Mouse (Mus musculus): ENCODE data around the gene Pald1. TPM values are rescaled to one million over a fixed set of nuclear protein-coding genes. Genes with fewer than 3 reads are reported as not detected.
A peak's percentile ranks its signal among the peaks of the same experiment; 100 is the strongest.

Pald1 gene
- total RNA-seq, 1 experiment: 102 TPM

- Histone ChIP-seq H3K27ac (ENCODE audit: insufficient read depth, low read depth, low read length, poor library complexity, severe bottlenecking) (no peak overlapping the region), H3K4me3 (ENCODE audit: insufficient read depth in 1 of 2, low read depth in 1 of 2, low read length in 2 of 2, poor library complexity in 1 of 2, severe bottlenecking in 1 of 2) (peak overlapping the region; percentile 0; a peak in 1 of 4 replicates), H3K9ac (ENCODE audit: insufficient read depth, low read depth, low read length, poor library complexity, severe bottlenecking) (no peak overlapping the region), H3K4me1 (ENCODE audit: control insufficient read depth in 2 of 2, insufficient read depth in 2 of 2, low read length in 2 of 2, poor library complexity in 1 of 2) (peaks cover 0 to 9% of the 10 kb centered on the region in 2 experiments; a peak in 3 of 4 replicates), H3K9me3 (ENCODE audit: control insufficient read depth, insufficient read depth, low read depth, low read length) (no peaks in the 10 kb centered on the region), H3K36me3 (ENCODE audit: control insufficient read depth, insufficient read depth, low read length, poor library complexity, severe bottlenecking) (peaks cover 53% of the 10 kb centered on the region)
- in situ Hi-C loops (cut with MboI; ENCODE audit: low sequenced_read_pairs in 2 of 2, unreplicated experiment in 2 of 2): no loop called here
- DNase-seq (ENCODE audit: low read depth, low spot score): peak; percentile 69
- TF ChIP-seq ZC3H11A (IDR thresholded peaks at IDR 0.05; ENCODE audit: borderline replicate concordance, low read depth, low read length) (no peak), HCFC1 (IDR thresholded peaks at IDR 0.05; ENCODE audit: borderline replicate concordance, insufficient read depth, low read length) (no peak), CHD2 (IDR thresholded peaks at IDR 0.05; ENCODE audit: low read depth, low read length) (no peak), ZNF384 (IDR thresholded peaks at IDR 0.05; ENCODE audit: low read depth, low read length) (no peak), MAFK (IDR thresholded peaks at IDR 0.05; ENCODE audit: insufficient read depth, low read depth, low read length) (no peak)
These were observed 40.0 kb upstream of the Pald1 start for GRCm38 (mm10) chr10:61423289-61423688.

- Histone ChIP-seq H3K9ac (ENCODE audit: insufficient read depth, low read depth, low read length, poor library complexity, severe bottlenecking) (no peak overlapping the region), H3K9me3 (ENCODE audit: control insufficient read depth, insufficient read depth, low read depth, low read length) (no peaks in the 10 kb centered on the region), H3K27ac (ENCODE audit: insufficient read depth, low read depth, low read length, poor library complexity, severe bottlenecking) (no peak overlapping the region), H3K4me3 (ENCODE audit: insufficient read depth in 1 of 2, low read depth in 1 of 2, low read length in 2 of 2, poor library complexity in 1 of 2, severe bottlenecking in 1 of 2) (peak overlapping the region; percentile 0; a peak in 1 of 4 replicates), H3K4me1 (ENCODE audit: control insufficient read depth in 2 of 2, insufficient read depth in 2 of 2, low read length in 2 of 2, poor library complexity in 1 of 2) (peaks cover 0 to 9% of the 10 kb centered on the region in 2 experiments; a peak in 3 of 4 replicates), H3K36me3 (ENCODE audit: control insufficient read depth, insufficient read depth, low read length, poor library complexity, severe bottlenecking) (peaks cover 53% of the 10 kb centered on the region)
- TF ChIP-seq HCFC1 (IDR thresholded peaks at IDR 0.05; ENCODE audit: borderline replicate concordance, insufficient read depth, low read length) (no peak), ZNF384 (IDR thresholded peaks at IDR 0.05; ENCODE audit: low read depth, low read length) (no peak), ZC3H11A (IDR thresholded peaks at IDR 0.05; ENCODE audit: borderline replicate concordance, low read depth, low read length) (no peak), MAFK (IDR thresholded peaks at IDR 0.05; ENCODE audit: insufficient read depth, low read depth, low read length) (no peak)
- in situ Hi-C loops (cut with MboI; ENCODE audit: low sequenced_read_pairs in 2 of 2, unreplicated experiment in 2 of 2): no loop called here
- DNase-seq (ENCODE audit: low read depth, low spot score): no peak
These were observed 39.5 kb upstream of the Pald1 start for GRCm38 (mm10) chr10:61422861-61423260.

GRCm38 (mm10) chr10:61420011-61420410, 36.7 kb upstream of the Pald1 start:
- in situ Hi-C loops (cut with MboI; ENCODE audit: low sequenced_read_pairs in 2 of 2, unreplicated experiment in 2 of 2): no loop called here
- Histone ChIP-seq H3K9ac (ENCODE audit: insufficient read depth, low read depth, low read length, poor library complexity, severe bottlenecking) (peak overlapping the region; percentile 88), H3K4me1 (ENCODE audit: control insufficient read depth in 2 of 2, insufficient read depth in 2 of 2, low read length in 2 of 2, poor library complexity in 1 of 2) (peaks cover 0 to 15% of the 10 kb centered on the region in 2 experiments), H3K9me3 (ENCODE audit: control insufficient read depth, insufficient read depth, low read depth, low read length) (no peaks in the 10 kb centered on the region), H3K4me3 (ENCODE audit: insufficient read depth in 1 of 2, low read depth in 1 of 2, low read length in 2 of 2, poor library complexity in 1 of 2, severe bottlenecking in 1 of 2) (peak overlapping the region; percentile 92 to 93), H3K27ac (ENCODE audit: insufficient read depth, low read depth, low read length, poor library complexity, severe bottlenecking) (no peak overlapping the region), H3K36me3 (ENCODE audit: control insufficient read depth, insufficient read depth, low read length, poor library complexity, severe bottlenecking) (peaks cover 38% of the 10 kb centered on the region)
- TF ChIP-seq ZC3H11A (IDR thresholded peaks at IDR 0.05; ENCODE audit: borderline replicate concordance, low read depth, low read length): no peak
- TF ChIP-seq CHD2 (IDR thresholded peaks at IDR 0.05; ENCODE audit: low read depth, low read length): 0 out of 2 replicates have a peak, but pooled peaks have one; percentile 7
- no peak for DNase-seq (ENCODE audit: low read depth, low spot score)

GRCm38 (mm10) chr10:61419146-61419545, 35.8 kb upstream of the Pald1 start:
- Histone ChIP-seq H3K4me3 (ENCODE audit: insufficient read depth in 1 of 2, low read depth in 1 of 2, low read length in 2 of 2, poor library complexity in 1 of 2, severe bottlenecking in 1 of 2) (peak overlapping the region; percentile 92 to 93), H3K9ac (ENCODE audit: insufficient read depth, low read depth, low read length, poor library complexity, severe bottlenecking) (peak overlapping the region; percentile 88), H3K4me1 (ENCODE audit: control insufficient read depth in 2 of 2, insufficient read depth in 2 of 2, low read length in 2 of 2, poor library complexity in 1 of 2) (peaks cover 2 to 15% of the 10 kb centered on the region in 2 experiments), H3K9me3 (ENCODE audit: control insufficient read depth, insufficient read depth, low read depth, low read length) (no peaks in the 10 kb centered on the region), H3K27ac (ENCODE audit: insufficient read depth, low read depth, low read length, poor library complexity, severe bottlenecking) (peak overlapping the region; percentile 84), H3K36me3 (ENCODE audit: control insufficient read depth, insufficient read depth, low read length, poor library complexity, severe bottlenecking) (peaks cover 31% of the 10 kb centered on the region)
- in situ Hi-C loops (cut with MboI; ENCODE audit: low sequenced_read_pairs in 2 of 2, unreplicated experiment in 2 of 2): no loop called here
- TF ChIP-seq ZNF384 (IDR thresholded peaks at IDR 0.05; ENCODE audit: low read depth, low read length) (no peak), CHD2 (IDR thresholded peaks at IDR 0.05; ENCODE audit: low read depth, low read length) (no peak)
- DNase-seq (ENCODE audit: low read depth, low spot score): no peak

Measured in ES-E14 (cell line).